Mouse (Mus musculus): Measurements from ENCODE around the gene Sytl3. TPM values are rescaled to one million over a fixed set of nuclear protein-coding genes. Genes with fewer than 3 reads are reported as not detected.

Sytl3 gene
- total and polyA plus RNA-seq, 2 experiments, result 0.18 TPM; not detected in 1

DNA sequence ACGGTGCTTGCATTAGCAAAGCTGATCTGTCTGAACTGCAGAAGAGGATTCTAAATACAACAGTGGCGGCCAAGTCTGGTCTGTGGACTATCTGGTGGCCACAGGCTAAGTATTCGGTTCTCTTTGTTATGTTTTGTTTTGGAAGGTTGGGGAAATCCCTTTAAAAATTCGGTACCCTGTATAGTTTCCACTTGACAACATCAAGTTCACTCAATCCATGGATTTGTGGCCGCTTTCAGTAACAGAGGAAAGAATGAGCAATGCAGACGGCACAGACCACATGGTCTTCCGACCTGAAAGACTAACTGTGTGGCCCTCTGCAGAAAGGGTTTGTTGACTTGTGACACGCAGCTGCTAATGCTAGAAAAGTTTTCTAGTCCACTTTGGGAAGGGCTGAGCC lies 100.0 kb downstream of the Sytl3 start:
- no peak overlapping the region for H3K9ac ChIP-seq (ENCODE audit: low read depth, low read length)
- H3K36me3 ChIP-seq (ENCODE audit: control insufficient read depth, insufficient read depth, low read length), result no peaks in the 10 kb centered on the region
- TF ChIP-seq POLR2A (IDR thresholded peaks at IDR 0.05; ENCODE audit: extremely low read depth, insufficient read depth, low read length), result no peak
- no peaks in the 10 kb centered on the region for H3K4me1 ChIP-seq (ENCODE audit: control insufficient read depth, insufficient read depth, low read length)
- H3K27ac ChIP-seq (replicated peaks; ENCODE audit: insufficient read depth, low read depth, low read length), result no peak overlapping the region
- no peaks in the 10 kb centered on the region for H3K27me3 ChIP-seq (ENCODE audit: control insufficient read depth, insufficient read depth, low read length)
- H3K4me3 ChIP-seq (ENCODE audit: insufficient read depth, low read depth, low read length), result no peak overlapping the region
- no peak for DNase-seq (ENCODE audit: extremely low read depth, low read depth, low spot score)
- WGBS, result 90% methylated on average over 8 of the region's 8 CpGs
- no peaks in the 10 kb centered on the region for H3K79me2 ChIP-seq (ENCODE audit: control insufficient read depth, insufficient read depth, low read length)

DNA sequence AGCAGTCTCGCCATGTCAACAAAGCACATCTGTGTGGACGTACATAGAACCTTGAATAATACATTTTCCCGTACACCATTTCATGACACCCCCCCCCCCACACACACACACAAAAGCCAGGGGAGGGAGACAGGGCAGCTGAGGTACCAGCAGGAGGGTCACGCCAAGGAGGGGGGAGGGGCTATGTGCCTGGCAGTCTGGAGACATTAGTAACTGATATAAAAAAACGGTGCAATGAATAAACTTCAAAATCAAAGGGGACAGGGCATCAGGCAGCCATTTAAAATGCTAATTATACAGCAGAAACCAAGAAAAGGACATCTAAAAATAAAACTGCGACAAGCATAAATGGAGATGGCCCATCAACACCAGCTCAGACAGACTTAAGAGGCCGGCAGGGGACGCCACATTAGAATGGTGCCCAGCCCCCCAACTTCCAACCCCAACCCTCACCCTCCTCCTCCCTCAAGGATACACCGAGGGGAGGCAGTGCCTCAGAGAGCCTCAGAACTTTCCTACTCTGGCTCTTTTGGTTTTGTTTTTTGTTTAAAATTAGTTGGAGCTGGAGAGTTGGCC lies 100.9 kb downstream of the Sytl3 start:
- no peaks in the 10 kb centered on the region for H3K4me1 ChIP-seq (ENCODE audit: control insufficient read depth, insufficient read depth, low read length)
- no peaks in the 10 kb centered on the region for H3K79me2 ChIP-seq (ENCODE audit: control insufficient read depth, insufficient read depth, low read length)
- no peaks in the 10 kb centered on the region for H3K27me3 ChIP-seq (ENCODE audit: control insufficient read depth, insufficient read depth, low read length)
- DNase-seq (ENCODE audit: extremely low read depth, low read depth, low spot score), result no peak
- no peak overlapping the region for H3K4me3 ChIP-seq (ENCODE audit: insufficient read depth, low read depth, low read length)
- H3K27ac ChIP-seq (replicated peaks; ENCODE audit: insufficient read depth, low read depth, low read length), result no peak overlapping the region
- no peak for TF ChIP-seq CTCF (IDR thresholded peaks at IDR 0.05; ENCODE audit: low read depth, low read length)
- no peak for TF ChIP-seq POLR2A (IDR thresholded peaks at IDR 0.05; ENCODE audit: extremely low read depth, insufficient read depth, low read length)
- no peak overlapping the region for H3K9ac ChIP-seq (ENCODE audit: low read depth, low read length)
- no peaks in the 10 kb centered on the region for H3K36me3 ChIP-seq (ENCODE audit: control insufficient read depth, insufficient read depth, low read length)
- WGBS, result 84% methylated on average over 9 of the region's 9 CpGs

DNA sequence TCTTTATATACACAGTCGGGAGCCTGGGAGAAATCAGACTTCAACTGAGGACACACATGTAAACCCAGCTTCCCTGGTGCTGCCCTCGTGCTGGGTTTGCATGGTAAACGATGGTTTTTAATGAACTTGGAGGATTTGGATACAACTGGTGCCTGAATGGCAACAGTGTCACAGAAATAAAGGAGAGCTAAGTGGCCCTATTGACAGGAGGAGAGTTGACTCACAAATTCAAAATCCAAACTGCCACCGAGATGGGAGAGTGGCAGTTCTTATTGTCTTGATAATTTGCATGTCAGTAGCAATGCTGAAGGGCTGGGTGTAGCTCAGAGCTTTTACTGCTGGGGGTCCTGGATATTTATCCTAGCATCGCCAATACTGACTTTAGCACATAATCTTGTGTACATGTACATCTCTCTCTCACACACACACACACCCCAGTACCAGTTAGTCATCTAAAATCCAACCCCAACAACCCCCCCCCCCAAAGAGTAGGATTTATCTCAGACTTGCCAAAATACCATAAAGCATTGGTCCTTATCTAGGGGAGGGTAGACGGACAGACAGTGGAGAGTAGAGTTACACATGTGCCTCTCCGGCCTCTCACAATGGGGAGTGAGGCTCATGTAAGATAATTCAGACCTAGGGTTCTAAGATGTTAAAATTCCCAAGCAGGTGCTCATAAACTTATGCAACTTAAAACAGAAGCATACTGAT lies 104.8 kb downstream of the Sytl3 start:
- Histone ChIP-seq H3K79me2 (ENCODE audit: control insufficient read depth, insufficient read depth, low read length) (no peaks in the 10 kb centered on the region), H3K27me3 (ENCODE audit: control insufficient read depth, insufficient read depth, low read length) (no peaks in the 10 kb centered on the region), H3K27ac (replicated peaks; ENCODE audit: insufficient read depth, low read depth, low read length) (no peak overlapping the region), H3K9ac (ENCODE audit: low read depth, low read length) (no peak overlapping the region), H3K4me1 (ENCODE audit: control insufficient read depth, insufficient read depth, low read length) (peaks cover 2% of the 10 kb centered on the region), H3K4me3 (ENCODE audit: insufficient read depth, low read depth, low read length) (no peak overlapping the region), H3K36me3 (ENCODE audit: control insufficient read depth, insufficient read depth, low read length) (no peaks in the 10 kb centered on the region)
- no peak for DNase-seq (ENCODE audit: extremely low read depth, low read depth, low spot score)
- TF ChIP-seq POLR2A (IDR thresholded peaks at IDR 0.05; ENCODE audit: extremely low read depth, insufficient read depth, low read length) (no peak), CTCF (IDR thresholded peaks at IDR 0.05; ENCODE audit: low read depth, low read length) (no peak)
- 80% methylated on average over 7 of the region's 7 CpGs for WGBS

DNA sequence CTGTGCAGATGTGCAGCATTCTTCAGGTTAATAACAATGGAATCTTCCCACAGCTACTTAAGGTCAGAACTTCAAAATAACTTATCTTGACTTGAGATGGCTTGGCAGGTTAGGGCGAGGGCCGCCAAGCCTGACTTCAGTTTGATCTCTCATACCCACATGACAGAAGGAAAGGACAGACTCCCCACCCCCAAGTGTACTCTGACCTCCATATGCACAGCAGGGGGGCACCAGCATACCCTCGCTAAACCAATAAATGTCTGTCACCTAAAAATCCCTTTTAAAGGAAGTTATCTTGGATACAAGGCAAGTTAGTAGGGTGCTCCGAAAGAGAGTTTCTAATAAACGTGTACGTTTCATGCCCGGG lies 105.3 kb downstream of the Sytl3 start:
- Histone ChIP-seq H3K4me3 (ENCODE audit: insufficient read depth, low read depth, low read length) (no peak overlapping the region), H3K79me2 (ENCODE audit: control insufficient read depth, insufficient read depth, low read length) (no peaks in the 10 kb centered on the region), H3K27ac (replicated peaks; ENCODE audit: insufficient read depth, low read depth, low read length) (no peak overlapping the region), H3K9ac (ENCODE audit: low read depth, low read length) (no peak overlapping the region), H3K27me3 (ENCODE audit: control insufficient read depth, insufficient read depth, low read length) (no peaks in the 10 kb centered on the region), H3K4me1 (ENCODE audit: control insufficient read depth, insufficient read depth, low read length) (peaks cover 2% of the 10 kb centered on the region), H3K36me3 (ENCODE audit: control insufficient read depth, insufficient read depth, low read length) (no peaks in the 10 kb centered on the region)
- WGBS, result 90% methylated on average over 7 of the region's 7 CpGs
- no peak for TF ChIP-seq POLR2A (IDR thresholded peaks at IDR 0.05; ENCODE audit: extremely low read depth, insufficient read depth, low read length)
- no peak for TF ChIP-seq CTCF (IDR thresholded peaks at IDR 0.05; ENCODE audit: low read depth, low read length)
- no peak for DNase-seq (ENCODE audit: extremely low read depth, low read depth, low spot score)

DNA sequence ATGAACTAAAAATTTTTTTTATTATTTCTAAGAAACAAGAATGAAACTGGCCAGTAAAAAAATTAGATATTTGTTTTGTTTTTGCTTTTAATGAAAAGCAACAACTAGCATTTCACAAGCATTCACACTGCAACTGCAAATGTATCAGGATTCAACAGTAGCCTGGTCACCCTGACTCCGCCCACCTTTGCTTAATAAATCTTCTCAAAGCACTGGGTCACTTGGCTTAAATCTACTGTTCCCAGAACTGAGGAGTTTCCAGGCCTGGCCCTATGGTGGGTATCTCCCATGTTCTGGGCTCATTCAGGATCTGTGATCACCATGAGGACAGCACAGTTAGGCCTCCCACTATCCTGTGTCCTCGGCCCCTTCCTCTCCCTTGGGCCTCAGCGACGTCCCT lies 105.8 kb downstream of the Sytl3 start:
- H3K27me3 ChIP-seq (ENCODE audit: control insufficient read depth, insufficient read depth, low read length), result no peaks in the 10 kb centered on the region
- no peak overlapping the region for H3K27ac ChIP-seq (replicated peaks; ENCODE audit: insufficient read depth, low read depth, low read length)
- peaks cover 2% of the 10 kb centered on the region for H3K4me1 ChIP-seq (ENCODE audit: control insufficient read depth, insufficient read depth, low read length)
- 98% methylated on average over 4 of the region's 4 CpGs for WGBS
- no peak overlapping the region for H3K9ac ChIP-seq (ENCODE audit: low read depth, low read length)
- H3K4me3 ChIP-seq (ENCODE audit: insufficient read depth, low read depth, low read length), result no peak overlapping the region
- no peak for DNase-seq (ENCODE audit: extremely low read depth, low read depth, low spot score)
- TF ChIP-seq CTCF (IDR thresholded peaks at IDR 0.05; ENCODE audit: low read depth, low read length) (no peak), POLR2A (IDR thresholded peaks at IDR 0.05; ENCODE audit: extremely low read depth, insufficient read depth, low read length) (no peak)
- no peaks in the 10 kb centered on the region for H3K36me3 ChIP-seq (ENCODE audit: control insufficient read depth, insufficient read depth, low read length)
- no peaks in the 10 kb centered on the region for H3K79me2 ChIP-seq (ENCODE audit: control insufficient read depth, insufficient read depth, low read length)

DNA sequence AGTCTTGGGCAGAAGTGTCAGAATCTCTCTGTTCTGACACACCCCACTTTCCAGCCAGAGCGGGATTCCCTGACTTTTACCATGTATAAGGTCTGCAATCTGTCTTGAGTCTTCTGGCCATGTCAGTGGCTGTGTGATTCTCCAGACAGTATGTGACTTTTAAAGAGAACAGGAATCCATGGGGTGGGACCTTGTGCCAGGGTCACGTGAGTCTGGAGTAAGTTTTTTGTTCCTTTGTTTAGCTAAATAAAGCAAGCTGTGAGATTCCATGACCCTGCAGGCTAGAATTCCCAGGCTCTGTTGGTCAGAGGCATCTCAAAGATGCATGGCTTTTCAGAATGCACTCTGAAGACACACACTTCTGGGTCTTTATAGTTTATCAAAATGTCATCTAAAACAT lies 107.0 kb downstream of the Sytl3 start:
- Histone ChIP-seq H3K79me2 (ENCODE audit: control insufficient read depth, insufficient read depth, low read length) (no peaks in the 10 kb centered on the region), H3K27ac (replicated peaks; ENCODE audit: insufficient read depth, low read depth, low read length) (no peak overlapping the region), H3K27me3 (ENCODE audit: control insufficient read depth, insufficient read depth, low read length) (no peaks in the 10 kb centered on the region), H3K4me3 (ENCODE audit: insufficient read depth, low read depth, low read length) (no peak overlapping the region), H3K9ac (ENCODE audit: low read depth, low read length) (no peak overlapping the region), H3K4me1 (ENCODE audit: control insufficient read depth, insufficient read depth, low read length) (peaks cover 2% of the 10 kb centered on the region), H3K36me3 (ENCODE audit: control insufficient read depth, insufficient read depth, low read length) (no peaks in the 10 kb centered on the region)
- no peak for TF ChIP-seq CTCF (IDR thresholded peaks at IDR 0.05; ENCODE audit: low read depth, low read length)
- 91% methylated on average over 2 of the region's 2 CpGs for WGBS
- DNase-seq (ENCODE audit: extremely low read depth, low read depth, low spot score), result no peak

Measured in liver, adult 2 months (tissue).